Mouse (Mus musculus): Measurements from ENCODE around the gene Hoxc9. TPM values are rescaled to one million over a fixed set of nuclear protein-coding genes. Genes with fewer than 3 reads are reported as not detected.

Gene Hoxc9
- polyA plus RNA-seq, 1 experiment from 2014 or later, result not detected

- DNase-seq (ENCODE audit: low spot score) (no peak), ATAC-seq (no peak)
- H3K4me2 ChIP-seq (replicated peaks; ENCODE audit: low read depth, low read length), result no peak within 1 kb of the TSS
- H3K27me3 ChIP-seq (replicated peaks; ENCODE audit: insufficient read depth, low read length), result peaks cover 82% of the 10 kb centered on the region
- WGBS, result 8% methylated on average over 12 of the region's 12 CpGs
- H3K4me1 ChIP-seq (ENCODE audit: insufficient read depth, low read depth, low read length), result no peaks in the 10 kb centered on the region
- H3K4me3 ChIP-seq (ENCODE audit: low read depth, low read length), result 0 out of 2 replicates have a peak within 1 kb of the TSS, but pooled peaks have one; percentile 0
- no peak within 1 kb of the TSS for H3K9ac ChIP-seq (replicated peaks; ENCODE audit: low read depth)
- no peaks in the 10 kb centered on the region for H3K9me3 ChIP-seq (ENCODE audit: low read length)
- no peak within 1 kb of the TSS for H3K27ac ChIP-seq (ENCODE audit: low read length)
- no peaks in the 10 kb centered on the region for H3K36me3 ChIP-seq (ENCODE audit: insufficient read depth, low read length)
- no peak for TF ChIP-seq CTCF (IDR thresholded peaks at IDR 0.05)
Observed at GRCm38 (mm10) chr15:102967312-102967510, 9.0 kb upstream of the Hoxc9 start, which contains the start of gene Hoxc5. Gene Hoxc5, plus strand, starts transcription at chr15:102967443.

- no peak overlapping the region for H3K4me2 ChIP-seq (replicated peaks; ENCODE audit: low read depth, low read length)
- H3K36me3 ChIP-seq (ENCODE audit: insufficient read depth, low read length), result no peaks in the 10 kb centered on the region
- ATAC-seq (no peak), DNase-seq (ENCODE audit: low spot score) (no peak)
- H3K27me3 ChIP-seq (replicated peaks; ENCODE audit: insufficient read depth, low read length), result peaks cover 80% of the 10 kb centered on the region
- no peak overlapping the region for H3K9ac ChIP-seq (replicated peaks; ENCODE audit: low read depth)
- no peaks in the 10 kb centered on the region for H3K4me1 ChIP-seq (ENCODE audit: insufficient read depth, low read depth, low read length)
- TF ChIP-seq CTCF (IDR thresholded peaks at IDR 0.05) (no peak), EP300 (IDR thresholded peaks at IDR 0.05) (no peak)
- no peak overlapping the region for H3K27ac ChIP-seq (ENCODE audit: low read length)
- no peaks in the 10 kb centered on the region for H3K9me3 ChIP-seq (ENCODE audit: low read length)
- H3K4me3 ChIP-seq (ENCODE audit: low read depth, low read length), result no peak overlapping the region
- 3% methylated on average over 34 of the region's 34 CpGs for WGBS
Observed at GRCm38 (mm10) chr15:102967511-102968397, 8.5 kb upstream of the Hoxc9 start.

- no peak overlapping the region for H3K4me2 ChIP-seq (replicated peaks; ENCODE audit: low read depth, low read length)
- no peaks in the 10 kb centered on the region for H3K9me3 ChIP-seq (ENCODE audit: low read length)
- peaks cover 88% of the 10 kb centered on the region for H3K27me3 ChIP-seq (replicated peaks; ENCODE audit: insufficient read depth, low read length)
- no peaks in the 10 kb centered on the region for H3K4me1 ChIP-seq (ENCODE audit: insufficient read depth, low read depth, low read length)
- no peak overlapping the region for H3K4me3 ChIP-seq (ENCODE audit: low read depth, low read length)
- no peak overlapping the region for H3K27ac ChIP-seq (ENCODE audit: low read length)
- H3K36me3 ChIP-seq (ENCODE audit: insufficient read depth, low read length), result no peaks in the 10 kb centered on the region
- 32% methylated on average over 1 of the region's 1 CpGs for WGBS
- ATAC-seq, result no peak
- H3K9ac ChIP-seq (replicated peaks; ENCODE audit: low read depth), result no peak overlapping the region
- no peak for DNase-seq (ENCODE audit: low spot score)
- TF ChIP-seq CTCF (IDR thresholded peaks at IDR 0.05), result no peak
- no peak for TF ChIP-seq EP300 (IDR thresholded peaks at IDR 0.05)
Observed at GRCm38 (mm10) chr15:102969296-102969695, 6.9 kb upstream of the Hoxc9 start.

GRCm38 (mm10) chr15:102970740-102971139 is 5.5 kb upstream of the Hoxc9 start:
- H3K27me3 ChIP-seq (replicated peaks; ENCODE audit: insufficient read depth, low read length), result peaks cover 85% of the 10 kb centered on the region
- under 1% methylated on average over 12 of the region's 12 CpGs for WGBS
- H3K27ac ChIP-seq (ENCODE audit: low read length), result no peak overlapping the region
- no peak overlapping the region for H3K4me3 ChIP-seq (ENCODE audit: low read depth, low read length)
- TF ChIP-seq EP300 (IDR thresholded peaks at IDR 0.05) (no peak), CTCF (IDR thresholded peaks at IDR 0.05) (peak; percentile 51)
- H3K4me2 ChIP-seq (replicated peaks; ENCODE audit: low read depth, low read length), result no peak overlapping the region
- H3K9me3 ChIP-seq (ENCODE audit: low read length), result no peaks in the 10 kb centered on the region
- peak; percentile 47 for DNase-seq (ENCODE audit: low spot score)
- no peaks in the 10 kb centered on the region for H3K4me1 ChIP-seq (ENCODE audit: insufficient read depth, low read depth, low read length)
- ATAC-seq, result no peak
- no peak overlapping the region for H3K9ac ChIP-seq (replicated peaks; ENCODE audit: low read depth)
- no peaks in the 10 kb centered on the region for H3K36me3 ChIP-seq (ENCODE audit: insufficient read depth, low read length)

GRCm38 (mm10) chr15:102972254-102972653 is 4.0 kb upstream of the Hoxc9 start:
- Histone ChIP-seq H3K4me3 (ENCODE audit: low read depth, low read length) (no peak overlapping the region), H3K4me2 (replicated peaks; ENCODE audit: low read depth, low read length) (no peak overlapping the region), H3K9me3 (ENCODE audit: low read length) (no peaks in the 10 kb centered on the region), H3K9ac (replicated peaks; ENCODE audit: low read depth) (no peak overlapping the region), H3K27ac (ENCODE audit: low read length) (no peak overlapping the region), H3K27me3 (replicated peaks; ENCODE audit: insufficient read depth, low read length) (peaks cover 84% of the 10 kb centered on the region), H3K36me3 (ENCODE audit: insufficient read depth, low read length) (no peaks in the 10 kb centered on the region), H3K4me1 (ENCODE audit: insufficient read depth, low read depth, low read length) (no peaks in the 10 kb centered on the region)
- WGBS, result 2% methylated on average over 19 of the region's 21 CpGs
- ATAC-seq, result no peak
- no peak for TF ChIP-seq EP300 (IDR thresholded peaks at IDR 0.05)
- TF ChIP-seq CTCF (IDR thresholded peaks at IDR 0.05), result no peak
- no peak for DNase-seq (ENCODE audit: low spot score)

GRCm38 (mm10) chr15:102972753-102973152 is 3.5 kb upstream of the Hoxc9 start:
- ATAC-seq (no peak), DNase-seq (ENCODE audit: low spot score) (no peak)
- Histone ChIP-seq H3K4me1 (ENCODE audit: insufficient read depth, low read depth, low read length) (no peaks in the 10 kb centered on the region), H3K9ac (replicated peaks; ENCODE audit: low read depth) (no peak overlapping the region), H3K27ac (ENCODE audit: low read length) (no peak overlapping the region), H3K4me3 (ENCODE audit: low read depth, low read length) (no peak overlapping the region), H3K27me3 (replicated peaks; ENCODE audit: insufficient read depth, low read length) (peaks cover 84% of the 10 kb centered on the region), H3K9me3 (ENCODE audit: low read length) (no peaks in the 10 kb centered on the region), H3K36me3 (ENCODE audit: insufficient read depth, low read length) (no peaks in the 10 kb centered on the region), H3K4me2 (replicated peaks; ENCODE audit: low read depth, low read length) (no peak overlapping the region)
- 1% methylated on average over 6 of the region's 6 CpGs for WGBS
- TF ChIP-seq EP300 (IDR thresholded peaks at IDR 0.05), result no peak

All from lung, postnatal 0 days (tissue).